Comparison of ENCODE assay signal across 10 mouse cellular contexts in genomic region chr10:78322806-78323205, GRCm38 (mm10). TPM values are rescaled to one million over a fixed set of nuclear protein-coding genes. Genes with fewer than 3 reads are reported as not detected.
A peak's percentile ranks its signal among the peaks of the same experiment; 100 is the strongest.
DNase-seq lines count a peak whose midpoint lies in the region; ATAC-seq and TF ChIP-seq lines count a peak whose summit lies in the region.
"Had no signal": no experiment of that assay in that cellular context is flagged by ENCODE, and none has a peak within 500 bp of the region (broad histone marks: within the 10 kb centered on the region; RNA-seq: fewer than 3 reads in every experiment).

No protein-coding gene starts in this region.

- H3K36me3 ChIP-seq in heart, embryonic 11.5 days (ENCODE audit: control insufficient read depth, insufficient read depth, low read length), result no peaks in the 10 kb centered on the region
- no peaks in the 10 kb centered on the region; the same call in 1 of the 2 replicates for H3K36me3 ChIP-seq in kidney, postnatal 0 days (ENCODE audit: insufficient read depth, low read length)
- H3K36me3 ChIP-seq in embryonic facial prominence, embryonic 10.5 days (replicated peaks), result peaks cover 26% of the 10 kb centered on the region

- H3K27me3 ChIP-seq in heart, embryonic 11.5 days (ENCODE audit: control insufficient read depth, insufficient read depth, low read length), result no peaks in the 10 kb centered on the region
- no peaks in the 10 kb centered on the region for H3K27me3 ChIP-seq in kidney, postnatal 0 days (ENCODE audit: insufficient read depth, low read length)
- no peaks in the 10 kb centered on the region for H3K27me3 ChIP-seq in embryonic facial prominence, embryonic 10.5 days (replicated peaks; ENCODE audit: low read depth, poor library complexity, severe bottlenecking)
- H3K27me3 ChIP-seq: heart, embryonic 13.5 days had no signal

- no CpG with 5 or more reads among the region's 1 CpGs for WGBS in heart, embryonic 11.5 days (ENCODE audit: insufficient replicate concordance)
- WGBS in kidney, postnatal 0 days, result no CpG with 5 or more reads among the region's 1 CpGs
- no CpG with 5 or more reads among the region's 1 CpGs for WGBS in embryonic facial prominence, embryonic 10.5 days

- H3K9ac ChIP-seq in heart, embryonic 11.5 days (ENCODE audit: low read depth, low read length), result no peak overlapping the region
- H3K9ac ChIP-seq in kidney, postnatal 0 days (ENCODE audit: low read depth, low read length), result no peak overlapping the region

- DNase-seq in heart, adult 11 months, result peak; percentile 95
- peak; percentile 42 for DNase-seq in 416B (ENCODE audit: low read depth)
- DNase-seq in NIH3T3 (ENCODE audit: low read depth), result peak; percentile 71
- no peak for DNase-seq in kidney, postnatal 0 days (ENCODE audit: low spot score)
- no peak for DNase-seq in embryonic facial prominence, embryonic 10.5 days (ENCODE audit: low spot score)
- DNase-seq: right cerebral cortex, postnatal 4 days had no signal

- peaks cover 7% of the 10 kb centered on the region for H3K4me1 ChIP-seq in heart, embryonic 11.5 days (ENCODE audit: control insufficient read depth, insufficient read depth, low read length)
- H3K4me1 ChIP-seq in kidney, postnatal 0 days (replicated peaks; ENCODE audit: insufficient read depth, low read length), result peaks cover 7% of the 10 kb centered on the region; the same call in 1 of the 2 replicates
- peaks cover 19% of the 10 kb centered on the region for H3K4me1 ChIP-seq in embryonic facial prominence, embryonic 10.5 days

- no peak overlapping the region for H3K4me3 ChIP-seq in heart, embryonic 11.5 days (ENCODE audit: low read depth, low read length)
- H3K4me3 ChIP-seq in kidney, postnatal 0 days (replicated peaks; ENCODE audit: low read depth, low read length), result no peak overlapping the region
- no peak overlapping the region for H3K4me3 ChIP-seq in embryonic facial prominence, embryonic 10.5 days
- H3K4me3 ChIP-seq: heart, embryonic 13.5 days had no signal

- peak; percentile 63 for TF ChIP-seq CTCF in kidney, postnatal 0 days (IDR thresholded peaks at IDR 0.05; ENCODE audit: low read depth)

- H3K27ac ChIP-seq in heart, embryonic 11.5 days (ENCODE audit: low read depth, low read length), result no peak overlapping the region
- H3K27ac ChIP-seq in kidney, postnatal 0 days, result no peak overlapping the region
- H3K27ac ChIP-seq in embryonic facial prominence, embryonic 10.5 days (replicated peaks), result no peak overlapping the region

- no peak for ATAC-seq in heart, embryonic 11.5 days (replicated peaks; ENCODE audit: insufficient number of reproducible peaks, low FRiP score, low TSS enrichment)
- ATAC-seq in kidney, postnatal 0 days (replicated peaks; ENCODE audit: low FRiP score, low read depth), result no peak
- ATAC-seq in megakaryocyte-erythroid progenitor cell, adult 5-6 weeks (replicated peaks; ENCODE audit: low FRiP score, low TSS enrichment, poor library complexity, severe bottlenecking), result no peak
- no peak for ATAC-seq in megakaryocyte, adult 5-6 weeks (ENCODE audit: poor library complexity, severe bottlenecking)

- H3K4me2 ChIP-seq in heart, embryonic 11.5 days, result no peak overlapping the region
- H3K4me2 ChIP-seq in kidney, postnatal 0 days (ENCODE audit: low read length), result no peak overlapping the region

- no peaks in the 10 kb centered on the region for H3K9me3 ChIP-seq in heart, embryonic 11.5 days (replicated peaks; ENCODE audit: control insufficient read depth, low read length)
- no peaks in the 10 kb centered on the region for H3K9me3 ChIP-seq in kidney, postnatal 0 days (replicated peaks; ENCODE audit: low read length)
- H3K9me3 ChIP-seq in embryonic facial prominence, embryonic 10.5 days, result no peaks in the 10 kb centered on the region
- H3K9me3 ChIP-seq: heart, embryonic 13.5 days had no signal

RNA-seq across cellular contexts. Expression of gene Agpat3, which starts 29.5 kb away (rescaled TPM):
- polyA plus RNA-seq in heart, embryonic 11.5 days (2014; fragmentation: Nextera tagmentation; extraction: Ambion mirVana), result 32.4 and 36.1 TPM in 2 replicates
- polyA plus RNA-seq in kidney, postnatal 0 days (2015; fragmentation: Nextera tagmentation; extraction: Ambion mirVana), result 140 and 144 TPM in 2 replicates
- 20.4 and 22.9 TPM in 2 replicates for total RNA-seq in megakaryocyte-erythroid progenitor cell, adult 5-6 weeks (2014; fragmentation: Nextera tagmentation)
- total RNA-seq in megakaryocyte-erythroid progenitor cell, adult 5-6 weeks (2017), result 11.6 and 23.9 TPM in 2 replicates
- 1.8 and 2.4 TPM in 2 replicates for total RNA-seq in megakaryocyte, adult 5-6 weeks (2015)
- total RNA-seq in megakaryocyte, adult 5-6 weeks (2017), result 2.8 and 5.2 TPM in 2 replicates
- 32.8 and 39.8 TPM in 2 replicates for polyA plus RNA-seq in embryonic facial prominence, embryonic 10.5 days (2016; fragmentation: Nextera tagmentation; extraction: Ambion mirVana)

Comparison
In these comparisons a context has a peak if more than half of its experiments do, and no peak if none do; other contexts are left out.
1. DNase-seq: peak in heart, adult 11 months (single experiment), 416B (single experiment) and NIH3T3 (single experiment); none in kidney, postnatal 0 days (single experiment) and embryonic facial prominence, embryonic 10.5 days (single experiment).